Mouse (Mus musculus): Measurements from ENCODE around the gene Olfr145. TPM values are rescaled to one million over a fixed set of nuclear protein-coding genes. Genes with fewer than 3 reads are reported as not detected.

Olfr145 gene
- total RNA-seq (2015) (not detected in 2 replicates), total RNA-seq (2017) (not detected in 2 replicates)

DNA sequence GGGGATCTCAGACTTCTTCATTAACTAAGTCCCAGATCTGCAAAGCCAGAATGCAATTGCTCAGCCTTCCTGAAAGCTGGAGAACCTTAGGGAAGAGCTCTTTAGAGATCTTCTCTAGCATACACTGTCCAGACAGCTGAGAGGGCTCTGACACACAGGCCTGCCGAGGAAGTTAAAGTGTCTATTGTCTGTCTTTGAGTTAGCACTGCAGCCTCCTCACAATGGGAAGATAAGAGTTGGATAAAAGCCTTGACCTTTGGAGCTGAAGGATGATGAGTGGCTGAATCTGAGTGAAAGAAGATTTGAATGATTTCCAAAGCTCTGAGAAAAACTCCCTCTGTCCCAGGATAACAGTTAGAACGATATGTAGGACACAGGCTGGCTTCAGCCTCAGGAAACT is at the start of gene Olfr145:
Olfr145 (plus strand) TSS at position 64 of the 400 bp plus-strand sequence.
- ATAC-seq (replicated peaks; ENCODE audit: poor library complexity), result no peak

DNA sequence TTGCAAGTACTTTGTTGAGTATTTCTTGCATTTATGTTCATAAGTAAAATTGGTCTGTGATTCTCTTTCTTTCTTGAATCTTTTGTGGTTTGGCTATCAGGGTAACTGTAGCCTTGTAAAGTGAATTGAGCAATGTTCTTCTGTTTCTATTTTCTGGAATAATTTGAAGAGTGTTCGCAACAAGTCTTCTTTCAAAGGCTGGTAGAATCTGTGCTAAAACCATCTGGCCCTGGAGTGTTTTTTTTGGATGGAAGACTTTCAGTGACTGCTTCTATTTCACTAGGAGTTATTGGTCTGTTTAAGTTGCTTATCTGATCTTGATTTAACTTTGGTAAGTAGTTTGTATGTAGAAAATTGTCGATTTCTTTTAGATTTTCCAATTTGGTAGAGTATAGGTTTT is 47.3 kb upstream of the Olfr145 start:
- ATAC-seq (replicated peaks; ENCODE audit: poor library complexity), result no peak

DNA sequence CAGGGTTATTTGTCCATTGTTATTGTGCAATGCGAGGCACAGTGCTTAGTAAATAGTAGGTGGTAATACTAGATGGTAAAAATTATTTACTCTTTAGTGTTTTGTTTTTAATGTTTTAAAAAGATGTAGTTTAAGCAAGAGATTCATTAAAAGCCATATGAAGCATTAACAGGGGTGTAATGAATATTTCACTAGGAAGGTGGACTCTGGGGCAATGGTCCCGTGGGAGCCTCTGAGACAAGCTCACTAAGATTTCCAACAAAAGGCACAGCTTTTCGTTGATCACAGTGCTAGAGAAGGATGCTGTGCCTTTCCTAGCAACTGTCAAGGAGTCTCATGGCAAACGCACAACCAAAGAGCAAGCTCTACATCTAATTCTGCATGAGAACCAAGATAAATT is 42.6 kb upstream of the Olfr145 start, which contains the start of gene Olfr877:
Olfr877 (plus strand) TSS at position 301 of the 400 bp plus-strand sequence.
- ATAC-seq (replicated peaks; ENCODE audit: poor library complexity), result no peak

DNA sequence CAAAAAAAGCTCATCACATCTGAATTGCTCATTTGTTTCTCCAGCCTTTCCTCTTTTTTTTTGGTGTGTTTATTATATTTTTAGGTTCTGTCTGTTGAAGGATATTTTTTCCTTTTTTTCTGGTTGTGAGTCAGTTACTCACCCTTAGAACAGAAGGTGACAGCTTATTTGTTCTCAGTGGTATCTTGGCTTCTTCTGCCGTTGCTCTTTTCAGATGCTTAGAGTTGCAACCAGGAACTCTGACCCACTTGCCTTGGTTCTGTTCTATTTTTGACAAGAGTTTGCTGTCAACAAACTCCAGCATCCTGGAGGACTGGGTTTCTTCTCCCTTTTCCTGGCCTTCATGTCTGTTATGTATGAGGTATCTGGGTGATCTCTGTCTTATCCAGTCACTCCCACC is 33.2 kb upstream of the Olfr145 start:
- no peak for ATAC-seq (replicated peaks; ENCODE audit: poor library complexity)

DNA sequence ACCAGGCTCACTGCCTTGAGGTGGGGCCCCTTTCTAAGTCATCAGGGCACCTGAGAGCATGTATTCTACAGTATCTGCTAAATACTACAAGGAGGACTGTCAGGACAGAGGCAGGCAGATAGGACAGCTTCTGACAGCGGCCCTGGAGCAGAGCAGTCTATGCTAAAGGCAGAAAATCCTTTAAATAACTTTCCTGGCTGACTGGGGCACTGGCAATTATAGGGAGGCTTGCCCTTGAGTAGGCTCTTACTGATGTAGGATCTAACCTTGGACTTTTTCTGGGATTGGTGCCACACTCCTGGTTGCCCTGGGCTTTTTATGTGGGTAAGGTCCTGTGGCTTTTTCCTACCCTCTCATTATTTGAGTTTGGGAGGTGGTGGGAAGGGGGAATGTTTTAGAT is 26.3 kb upstream of the Olfr145 start:
- ATAC-seq (replicated peaks; ENCODE audit: poor library complexity), result no peak

- ATAC-seq (replicated peaks; ENCODE audit: poor library complexity), result no peak
Observed at GRCm38 (mm10) chr9:37871097-37871496, 25.4 kb upstream of the Olfr145 start.

- no peak for ATAC-seq (replicated peaks; ENCODE audit: poor library complexity)
Observed at GRCm38 (mm10) chr9:37871536-37871935, 25.0 kb upstream of the Olfr145 start.

DNA sequence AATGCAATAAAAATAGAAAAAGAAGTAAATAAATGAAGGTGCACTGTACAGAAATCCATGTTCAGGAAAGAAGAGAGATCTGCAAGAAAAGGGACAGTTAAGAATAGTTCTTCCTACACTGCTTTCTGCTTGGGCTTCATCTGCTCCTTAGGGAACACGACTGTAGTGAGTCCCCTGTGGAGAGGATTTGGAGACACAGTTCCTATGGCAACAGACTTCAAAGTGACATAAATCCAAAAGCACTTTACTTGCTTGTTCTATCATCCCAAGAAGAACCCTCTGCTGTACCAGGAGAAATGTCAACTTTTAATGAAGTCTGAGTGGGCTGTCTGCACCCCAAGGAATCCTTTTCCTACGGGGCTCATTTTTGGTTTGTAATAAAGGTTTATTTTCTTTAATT is 5.6 kb upstream of the Olfr145 start:
- ATAC-seq (replicated peaks; ENCODE audit: poor library complexity), result no peak

DNA sequence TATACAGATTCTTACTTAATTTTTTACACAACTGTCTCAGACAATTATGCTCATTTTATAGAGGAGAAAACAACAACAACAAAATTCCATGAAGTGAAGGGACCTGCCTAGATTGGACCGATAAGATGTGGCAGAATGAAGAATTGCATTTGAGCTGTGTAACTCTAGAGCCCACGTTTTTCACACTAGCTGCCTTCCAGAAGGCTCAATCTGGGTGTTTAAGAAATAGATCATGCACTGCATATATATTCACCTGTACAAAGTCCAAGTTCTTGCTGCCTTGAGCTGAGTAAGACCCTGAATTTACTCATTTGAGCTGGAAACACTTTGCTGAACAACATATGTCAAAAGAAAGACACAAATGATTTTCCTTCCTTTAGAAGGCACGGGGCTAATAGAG is 9.0 kb downstream of the Olfr145 start:
- no peak for ATAC-seq (replicated peaks; ENCODE audit: poor library complexity)

GRCm38 (mm10) chr9:37917540-37917939 is 21.0 kb downstream of the Olfr145 start, which contains the start of gene Olfr878:
TSS of gene Olfr878 (plus strand) at chr9:37917840.
- ATAC-seq (replicated peaks; ENCODE audit: poor library complexity), result no peak

- no peak for ATAC-seq (replicated peaks; ENCODE audit: poor library complexity)
Observed at GRCm38 (mm10) chr9:37918018-37918417, 21.5 kb downstream of the Olfr145 start.

DNA sequence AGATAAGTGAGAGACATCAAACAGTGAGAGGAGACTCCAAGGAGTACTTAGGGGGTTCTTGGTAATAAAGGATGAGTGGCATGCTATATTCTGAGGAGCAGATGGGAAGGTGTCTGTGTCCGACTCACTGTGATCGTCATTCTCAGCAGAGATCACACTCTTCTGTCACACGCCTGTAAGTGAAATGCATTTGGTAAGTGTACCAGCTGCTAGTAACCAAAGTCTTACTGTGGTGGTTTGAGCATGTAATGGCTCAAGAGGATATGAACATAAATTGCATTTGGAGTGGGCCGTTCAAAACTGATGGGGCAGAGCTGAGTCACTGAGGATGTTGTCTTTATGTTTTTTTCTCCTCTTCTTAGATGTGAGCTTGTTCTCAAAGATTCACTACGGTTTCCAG is 27.7 kb downstream of the Olfr145 start:
- ATAC-seq (replicated peaks; ENCODE audit: poor library complexity), result no peak

GRCm38 (mm10) chr9:37925445-37925844 is 28.9 kb downstream of the Olfr145 start:
- ATAC-seq (replicated peaks; ENCODE audit: poor library complexity), result no peak

GRCm38 (mm10) chr9:37926019-37927013 is 29.8 kb downstream of the Olfr145 start:
- no peak for ATAC-seq (replicated peaks; ENCODE audit: poor library complexity)

- ATAC-seq (replicated peaks; ENCODE audit: poor library complexity), result peak; percentile 99
Observed at GRCm38 (mm10) chr9:37932519-37932918, 36.0 kb downstream of the Olfr145 start.

DNA sequence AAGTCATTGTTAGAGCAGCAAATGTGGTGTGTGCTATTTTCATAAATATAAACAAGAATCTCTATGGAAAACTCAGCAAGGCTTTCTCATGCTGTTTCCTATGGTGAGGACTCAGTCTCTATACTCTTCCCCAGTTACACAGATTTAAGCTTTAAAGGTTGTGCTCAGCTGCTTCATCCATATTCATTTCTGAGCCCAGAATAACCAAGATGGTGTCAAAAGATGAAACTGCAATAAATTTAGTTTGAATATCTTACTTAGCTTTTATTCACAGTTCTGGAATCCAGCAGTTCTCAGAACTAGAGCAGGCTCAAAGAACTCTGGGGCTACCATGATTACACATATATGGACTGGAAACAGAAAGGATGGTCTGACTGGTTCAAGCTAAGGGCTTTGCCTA is 37.6 kb downstream of the Olfr145 start:
- no peak for ATAC-seq (replicated peaks; ENCODE audit: poor library complexity)

GRCm38 (mm10) chr9:37941167-37941566 is 44.6 kb downstream of the Olfr145 start:
- ATAC-seq (replicated peaks; ENCODE audit: poor library complexity), result no peak

Other genes starting within 250 kb of the Olfr145 start
- gene Tbrg1, start 239.4 kb upstream of the Olfr145 start, total RNA-seq (2015), result 35.0 and 38.1 TPM in 2 replicates
- 39.9 and 47.8 TPM in 2 replicates for gene Tbrg1, start 239.4 kb upstream of the Olfr145 start, total RNA-seq (2017)
- not detected in 2 replicates for gene Panx3, start 227.5 kb upstream of the Olfr145 start, total RNA-seq (2015)
- gene Panx3, start 227.5 kb upstream of the Olfr145 start, total RNA-seq (2017), result not detected in 2 replicates
- not detected in 2 replicates for gene Olfr160, start 180.5 kb upstream of the Olfr145 start, total RNA-seq (2015)
- gene Olfr160, start 180.5 kb upstream of the Olfr145 start, total RNA-seq (2017), result not detected in 2 replicates
- not detected in 2 replicates for gene Olfr874, start 151.6 kb upstream of the Olfr145 start, total RNA-seq (2015)
- not detected in 2 replicates for gene Olfr874, start 151.6 kb upstream of the Olfr145 start, total RNA-seq (2017)
- not detected in 2 replicates for gene Olfr875, start 124.9 kb upstream of the Olfr145 start, total RNA-seq (2015)
- not detected in 2 replicates for gene Olfr875, start 124.9 kb upstream of the Olfr145 start, total RNA-seq (2017)
- gene Olfr876, start 93.7 kb upstream of the Olfr145 start, total RNA-seq (2015), result not detected in 2 replicates
- not detected in 2 replicates for gene Olfr876, start 93.7 kb upstream of the Olfr145 start, total RNA-seq (2017)
- not detected in 2 replicates for gene Olfr877, start 42.5 kb upstream of the Olfr145 start, total RNA-seq (2015)
- not detected in 2 replicates for gene Olfr877, start 42.5 kb upstream of the Olfr145 start, total RNA-seq (2017)
- not detected in 2 replicates for gene Olfr878, start 21.1 kb downstream of the Olfr145 start, total RNA-seq (2015)
- gene Olfr878, start 21.1 kb downstream of the Olfr145 start, total RNA-seq (2017), result not detected in 2 replicates
- gene Olfr881, start 95.1 kb downstream of the Olfr145 start, total RNA-seq (2015), result not detected in 2 replicates
- not detected in 2 replicates for gene Olfr881, start 95.1 kb downstream of the Olfr145 start, total RNA-seq (2017)
- not detected in 2 replicates for gene Olfr883, start 129.1 kb downstream of the Olfr145 start, total RNA-seq (2015)
- not detected in 2 replicates for gene Olfr883, start 129.1 kb downstream of the Olfr145 start, total RNA-seq (2017)
- not detected in 2 replicates for gene Olfr884, start 149.8 kb downstream of the Olfr145 start, total RNA-seq (2015)
- not detected in 2 replicates for gene Olfr884, start 149.8 kb downstream of the Olfr145 start, total RNA-seq (2017)
- gene Olfr885, start 164.6 kb downstream of the Olfr145 start, total RNA-seq (2015), result not detected in 2 replicates
- not detected in 2 replicates for gene Olfr885, start 164.6 kb downstream of the Olfr145 start, total RNA-seq (2017)
- not detected in 2 replicates for gene Olfr887, start 187.3 kb downstream of the Olfr145 start, total RNA-seq (2015)
- gene Olfr887, start 187.3 kb downstream of the Olfr145 start, total RNA-seq (2017), result not detected in 2 replicates
- gene Olfr888, start 211.4 kb downstream of the Olfr145 start, total RNA-seq (2015), result not detected in 2 replicates
- gene Olfr888, start 211.4 kb downstream of the Olfr145 start, total RNA-seq (2017), result not detected in 2 replicates
- gene Olfr889, start 218.5 kb downstream of the Olfr145 start, total RNA-seq (2015), result 0.05 and 0.12 TPM in 2 replicates
- not detected in 2 replicates for gene Olfr889, start 218.5 kb downstream of the Olfr145 start, total RNA-seq (2017)
- not detected in 2 replicates for gene Olfr890, start 245.8 kb downstream of the Olfr145 start, total RNA-seq (2015)
- gene Olfr890, start 245.8 kb downstream of the Olfr145 start, total RNA-seq (2017), result not detected in 2 replicates

Data from megakaryocyte progenitor cell, adult 5-6 weeks (primary cell).